Mouse (Mus musculus) neural tube, embryonic 15.5 days (tissue): ENCODE results near the gene Ugt1a5. TPM values are rescaled to one million over a fixed set of nuclear protein-coding genes. Genes with fewer than 3 reads are reported as not detected.
"Not testable (repeated sequence)": the region's sequence is repeated elsewhere in the genome, so short reads cannot be mapped to it uniquely, and the experiment has no call there.

Experiments used
- ATAC-seq: fragments of 200-750 bp; cut with Nextera tagmentation; 2 replicates; pipeline ENCODE4 v1.8.0; 2017; ENCODE audit warnings: mild to moderate bottlenecking, moderate TSS enrichment, moderate library complexity; ENCODE audit not compliant: low FRiP score
- H3K27ac ChIP-seq: fragments of 300-500 bp; sonication (generic); replicated peaks from 2 replicates; pipeline ENCODE4 v1.5.1; 2015; ENCODE audit warnings: mild to moderate bottlenecking, inconsistent platforms
- H3K27me3 ChIP-seq: fragments of 300-500 bp; sonication (generic); replicated peaks from 2 replicates; pipeline ENCODE4 v1.6.1; 2015; ENCODE audit warnings: inconsistent platforms
- H3K36me3 ChIP-seq: fragments of 300-500 bp; sonication (generic); 2 replicates; pipeline ENCODE4 v1.6.1; 2015; ENCODE audit warnings: inconsistent platforms
- H3K4me1 ChIP-seq: fragments of 300-500 bp; sonication (generic); 2 replicates; pipeline ENCODE4 v1.6.1; 2015; ENCODE audit warnings: inconsistent platforms
- H3K4me2 ChIP-seq: fragments of 300-500 bp; sonication (generic); 2 replicates; pipeline ENCODE4 v1.6.1; 2015; ENCODE audit warnings: inconsistent platforms, mild to moderate bottlenecking, moderate library complexity
- H3K4me3 ChIP-seq: fragments of 300-500 bp; sonication (generic); replicated peaks from 2 replicates; pipeline ENCODE4 v1.5.1; 2015; ENCODE audit warnings: mild to moderate bottlenecking, inconsistent platforms
- H3K9ac ChIP-seq: fragments of 300-500 bp; sonication (generic); replicated peaks from 2 replicates; pipeline ENCODE4 v1.6.1; 2015; ENCODE audit warnings: mild to moderate bottlenecking, inconsistent platforms
- H3K9me3 ChIP-seq: fragments of 300-500 bp; sonication (generic); replicated peaks from 2 replicates; pipeline ENCODE4 v1.6.1; 2016; ENCODE audit warnings: inconsistent platforms
- WGBS: fragments of 180-500 bp; shearing (Covaris S2); methylation state at CpG from one replicate; pipeline ENCODE4 v1.1.7; 2015; ENCODE audit warnings: mixed read lengths; 5-methylcytosine and 5-hydroxymethylcytosine counted together
- polyA plus RNA-seq: library from polyadenylated mRNA; unstranded; fragments of >200 nt; fragmentation: Nextera tagmentation; extraction: Ambion mirVana; gene quantifications from 2 replicates; pipeline ENCODE4 v1.2.1, GENCODE M21; 2015

Gene Ugt1a5
- not detected in 2 replicates for polyA plus RNA-seq

DNA sequence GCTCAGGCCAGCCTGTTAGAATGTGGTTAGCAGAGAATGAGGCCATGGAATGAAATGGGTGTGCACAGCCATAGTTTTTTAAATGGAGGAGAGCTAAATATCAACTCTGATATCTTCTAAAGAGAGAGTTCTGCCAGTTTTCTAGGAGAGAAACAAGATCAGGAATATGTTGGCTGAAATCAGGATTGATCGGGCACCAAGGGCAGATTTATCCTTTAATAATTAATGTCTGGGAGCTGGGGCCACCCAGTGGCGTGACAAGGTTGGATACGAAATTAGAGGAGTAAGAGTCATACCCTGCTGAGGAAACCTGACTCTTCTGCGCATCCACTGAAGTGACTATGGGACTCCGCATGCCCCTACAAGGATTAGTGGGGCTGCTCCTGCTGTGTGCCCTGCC is at the start of gene Ugt1a5:
Gene Ugt1a5 (plus strand): TSS at position 302 of the 400 bp plus-strand sequence.
- no peak for ATAC-seq
- H3K27me3 ChIP-seq = no peaks in the 10 kb centered on the region
- no peaks in the 10 kb centered on the region for H3K36me3 ChIP-seq
- no peak within 1 kb of the TSS for H3K27ac ChIP-seq
- H3K9ac ChIP-seq = no peak within 1 kb of the TSS
- H3K4me1 ChIP-seq = no peaks in the 10 kb centered on the region
- WGBS = 88% methylated on average over 5 of the region's 5 CpGs
- H3K4me3 ChIP-seq = no peak within 1 kb of the TSS
- H3K9me3 ChIP-seq = no peaks in the 10 kb centered on the region
- no peak within 1 kb of the TSS for H3K4me2 ChIP-seq

GRCm38 (mm10) chr1:88120550-88120949 is 45.3 kb upstream of the Ugt1a5 start:
- WGBS = 18% methylated on average over 4 of the region's 4 CpGs
- ATAC-seq, H3K4me3 ChIP-seq, H3K27ac ChIP-seq, H3K9me3 ChIP-seq, H3K36me3 ChIP-seq, H3K4me2 ChIP-seq, H3K9ac ChIP-seq, H3K27me3 ChIP-seq, H3K4me1 ChIP-seq: not testable (repeated sequence)

DNA sequence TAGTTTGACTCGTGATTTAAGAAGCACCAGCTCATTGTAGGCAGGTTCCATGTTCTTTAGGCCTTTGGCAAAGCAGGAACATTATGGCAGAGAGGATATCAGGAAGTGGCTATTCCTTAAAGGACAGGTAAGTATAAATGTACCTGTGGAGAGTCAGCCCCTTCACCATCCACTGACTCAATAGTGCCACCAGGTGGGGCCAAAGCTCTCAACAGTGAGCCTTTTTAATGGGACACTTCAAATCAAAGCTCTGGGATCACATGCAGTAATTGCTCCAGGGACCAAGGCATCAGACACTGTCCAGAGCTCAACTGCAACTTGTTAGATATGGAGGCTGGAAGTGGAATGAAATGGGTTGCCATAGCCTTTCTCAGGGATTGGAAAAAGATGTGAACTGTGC is 44.3 kb upstream of the Ugt1a5 start:
- not testable (repeated sequence) for H3K27ac ChIP-seq, H3K36me3 ChIP-seq, H3K4me2 ChIP-seq, H3K4me3 ChIP-seq, H3K4me1 ChIP-seq, H3K9me3 ChIP-seq, ATAC-seq, H3K27me3 ChIP-seq, H3K9ac ChIP-seq
- WGBS = no CpG with 5 or more reads among the region's 1 CpGs

DNA sequence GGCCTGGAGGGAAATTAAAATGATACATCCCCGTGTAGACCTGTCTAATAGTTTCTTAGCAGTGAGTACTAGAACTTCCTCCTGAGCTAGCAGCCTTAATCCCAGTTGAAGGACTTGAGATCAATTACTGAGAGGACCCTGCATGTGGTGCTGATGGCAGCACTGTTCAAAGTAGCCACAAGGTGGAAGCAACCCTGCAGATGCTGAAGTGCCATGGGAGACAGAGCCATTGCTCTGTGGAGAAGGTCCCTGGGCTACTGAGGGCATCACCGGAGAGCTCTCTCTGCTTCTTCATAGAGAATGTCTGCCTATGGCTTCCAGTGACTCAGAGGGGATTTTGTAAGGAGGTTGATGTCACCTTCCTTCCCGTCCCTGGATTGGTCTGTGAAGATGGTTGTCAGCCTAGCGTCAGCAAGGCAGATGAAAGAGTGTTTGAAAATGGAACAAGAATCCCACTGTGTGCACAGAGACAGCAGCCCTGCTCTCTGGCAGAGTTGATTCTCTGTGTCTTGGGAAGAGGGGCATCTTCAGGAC is 39.9 kb upstream of the Ugt1a5 start:
- H3K27ac ChIP-seq, H3K27me3 ChIP-seq, H3K4me3 ChIP-seq, H3K4me1 ChIP-seq, H3K4me2 ChIP-seq, H3K36me3 ChIP-seq, H3K9ac ChIP-seq, H3K9me3 ChIP-seq, ATAC-seq: not testable (repeated sequence)
- WGBS = 82% methylated on average over 4 of the region's 4 CpGs

DNA sequence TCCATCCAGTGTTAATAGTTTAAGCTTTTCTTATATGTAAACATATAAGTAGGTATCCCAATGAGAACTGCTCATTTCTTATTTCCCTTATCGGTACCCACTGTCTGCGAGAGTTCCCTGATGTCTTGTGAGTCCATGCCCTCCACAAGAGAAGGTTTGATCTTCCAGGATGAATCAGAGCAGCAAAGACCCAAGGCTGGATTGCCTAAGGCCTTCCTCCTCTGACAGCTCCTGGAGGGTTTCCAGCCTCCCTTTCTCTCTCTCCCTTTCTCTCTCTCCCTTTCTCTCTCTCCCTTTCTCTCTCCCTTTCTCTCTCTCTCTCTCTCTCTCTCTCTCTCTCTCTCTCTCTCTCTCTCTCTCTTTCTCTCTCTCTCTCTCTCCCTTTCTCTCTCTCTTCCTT is 36.7 kb upstream of the Ugt1a5 start:
- not testable (repeated sequence) for H3K9me3 ChIP-seq, H3K9ac ChIP-seq, H3K4me2 ChIP-seq, H3K4me3 ChIP-seq, H3K4me1 ChIP-seq, H3K27ac ChIP-seq, H3K27me3 ChIP-seq, H3K36me3 ChIP-seq, ATAC-seq
- 93% methylated on average over 2 of the region's 2 CpGs for WGBS

- not testable (repeated sequence) for H3K4me2 ChIP-seq, H3K9ac ChIP-seq, H3K27ac ChIP-seq, H3K4me3 ChIP-seq, H3K27me3 ChIP-seq, ATAC-seq, H3K9me3 ChIP-seq, H3K4me1 ChIP-seq, H3K36me3 ChIP-seq
- 86% methylated on average over 1 of the region's 1 CpGs for WGBS
These were observed 35.6 kb upstream of the Ugt1a5 start for GRCm38 (mm10) chr1:88130223-88130622.

DNA sequence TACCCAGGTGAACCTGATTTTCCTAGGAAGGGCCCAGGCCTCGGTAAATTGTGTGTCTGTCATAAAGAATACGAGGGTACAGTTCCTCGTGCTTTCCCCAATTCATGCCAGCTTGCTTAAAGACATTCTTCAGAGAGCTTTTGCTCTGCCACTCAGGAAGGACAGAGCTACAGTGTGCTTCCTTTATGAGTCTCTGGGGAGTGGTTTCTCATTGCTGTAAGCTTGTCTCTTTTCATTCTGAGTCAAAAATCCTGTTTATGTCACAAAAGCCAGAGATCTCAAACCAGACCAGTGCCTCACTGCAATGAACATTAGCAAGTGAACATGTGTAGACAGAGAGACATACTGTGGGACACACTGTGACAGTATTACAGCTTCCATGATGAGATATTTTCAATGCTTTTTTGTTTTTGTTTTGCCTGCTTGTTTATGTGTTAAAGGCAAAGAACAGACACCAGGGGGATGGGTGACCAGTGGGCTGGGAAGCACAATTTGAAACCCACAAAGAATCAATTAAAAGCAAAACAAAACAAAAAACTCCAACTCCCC is 31.8 kb upstream of the Ugt1a5 start:
- peaks cover 5% of the 10 kb centered on the region; the same call in 1 of the 2 replicates for H3K4me1 ChIP-seq
- H3K9ac ChIP-seq = no peak overlapping the region
- H3K9me3 ChIP-seq = no peaks in the 10 kb centered on the region
- no peaks in the 10 kb centered on the region for H3K27me3 ChIP-seq
- no peak overlapping the region for H3K4me3 ChIP-seq
- WGBS = 40% methylated on average over 3 of the region's 3 CpGs
- ATAC-seq = no peak
- peak overlapping the region; percentile 51; the same call in 1 of the 2 replicates for H3K27ac ChIP-seq
- no peak overlapping the region for H3K4me2 ChIP-seq
- H3K36me3 ChIP-seq = no peaks in the 10 kb centered on the region

- H3K4me2 ChIP-seq, H3K9me3 ChIP-seq, H3K36me3 ChIP-seq, H3K9ac ChIP-seq, H3K4me3 ChIP-seq, H3K4me1 ChIP-seq, ATAC-seq, H3K27me3 ChIP-seq: not testable (repeated sequence)
- H3K27ac ChIP-seq = peak within 1 kb of the TSS; percentile 51; the same call in 1 of the 2 replicates
- WGBS = 52% methylated on average over 5 of the region's 5 CpGs
These were observed 31.3 kb upstream of the Ugt1a5 start, which contains the start of gene Ugt1a6a for GRCm38 (mm10) chr1:88134457-88135011. Ugt1a6a (plus strand) TSS chr1:88134809.

DNA sequence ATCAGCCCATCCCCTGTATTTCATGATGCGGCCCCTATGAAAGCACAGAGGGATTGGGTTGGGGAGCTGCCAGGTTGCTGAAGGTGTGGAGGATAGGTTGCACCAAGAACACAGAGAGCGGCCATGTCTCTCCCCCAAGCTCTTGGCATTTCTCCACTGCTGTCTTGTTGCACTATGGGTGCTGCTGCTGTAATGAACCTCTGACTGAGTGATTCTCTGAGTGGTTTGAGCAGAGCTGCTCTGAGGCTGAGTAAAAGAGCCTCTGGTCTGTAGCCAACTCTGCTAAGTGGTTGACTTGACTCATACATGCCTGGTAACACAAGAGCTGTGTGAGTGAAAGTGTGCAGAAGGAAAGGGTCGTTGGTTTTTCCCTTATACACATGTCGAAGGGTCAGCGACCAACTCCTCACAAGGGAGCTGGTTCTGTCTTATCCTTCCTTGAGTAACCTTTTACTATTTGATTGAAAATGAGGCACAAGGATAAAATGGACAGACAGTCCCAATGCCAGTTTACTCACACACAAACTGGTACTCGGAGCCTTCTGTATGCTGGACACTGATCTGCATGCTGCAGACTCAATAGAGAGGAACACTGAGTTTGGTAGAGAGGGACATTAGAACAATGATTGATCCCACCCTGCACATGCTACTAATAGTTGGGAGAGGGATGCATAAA is 30.4 kb upstream of the Ugt1a5 start:
- not testable (repeated sequence) for H3K4me1 ChIP-seq, ATAC-seq, H3K27me3 ChIP-seq, H3K27ac ChIP-seq, H3K4me2 ChIP-seq, H3K36me3 ChIP-seq, H3K9ac ChIP-seq, H3K9me3 ChIP-seq, H3K4me3 ChIP-seq
- 93% methylated on average over 6 of the region's 6 CpGs for WGBS

DNA sequence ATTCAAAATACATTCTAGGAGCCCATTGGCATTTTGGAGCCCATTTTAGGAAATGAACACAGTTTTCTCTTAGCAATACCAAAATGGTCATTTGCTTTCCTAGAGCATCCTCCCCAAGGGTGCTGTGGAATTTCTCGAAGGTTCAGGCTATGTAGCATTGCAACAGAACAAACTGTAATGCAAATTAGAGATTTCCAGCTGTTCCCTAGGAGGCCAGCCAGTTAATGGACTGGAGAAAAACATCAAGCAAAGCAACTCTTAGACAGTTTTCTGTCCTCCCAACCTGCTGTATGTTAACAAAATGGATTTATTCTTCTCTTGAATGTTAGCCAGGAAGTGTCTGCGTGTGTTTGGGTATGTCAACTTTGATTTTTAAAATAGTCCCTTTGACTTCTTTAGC is 29.2 kb upstream of the Ugt1a5 start:
- Histone ChIP-seq H3K27ac (no peak overlapping the region), H3K27me3 (no peaks in the 10 kb centered on the region), H3K9ac (no peak overlapping the region), H3K4me2 (no peak overlapping the region), H3K4me3 (no peak overlapping the region), H3K9me3 (no peaks in the 10 kb centered on the region), H3K36me3 (no peaks in the 10 kb centered on the region), H3K4me1 (peaks cover 5% of the 10 kb centered on the region; the same call in 1 of the 2 replicates)
- ATAC-seq = no peak
- WGBS = 63% methylated on average over 2 of the region's 2 CpGs

- WGBS = 87% methylated on average over 3 of the region's 3 CpGs
- peaks cover 5% of the 10 kb centered on the region; the same call in 1 of the 2 replicates for H3K4me1 ChIP-seq
- H3K9me3 ChIP-seq = no peaks in the 10 kb centered on the region
- no peak overlapping the region for H3K27ac ChIP-seq
- H3K9ac ChIP-seq = no peak overlapping the region
- no peak for ATAC-seq
- no peak overlapping the region for H3K4me2 ChIP-seq
- H3K36me3 ChIP-seq = no peaks in the 10 kb centered on the region
- H3K4me3 ChIP-seq = no peak overlapping the region
- no peaks in the 10 kb centered on the region for H3K27me3 ChIP-seq
These were observed 28.5 kb upstream of the Ugt1a5 start for GRCm38 (mm10) chr1:88137264-88137663.

DNA sequence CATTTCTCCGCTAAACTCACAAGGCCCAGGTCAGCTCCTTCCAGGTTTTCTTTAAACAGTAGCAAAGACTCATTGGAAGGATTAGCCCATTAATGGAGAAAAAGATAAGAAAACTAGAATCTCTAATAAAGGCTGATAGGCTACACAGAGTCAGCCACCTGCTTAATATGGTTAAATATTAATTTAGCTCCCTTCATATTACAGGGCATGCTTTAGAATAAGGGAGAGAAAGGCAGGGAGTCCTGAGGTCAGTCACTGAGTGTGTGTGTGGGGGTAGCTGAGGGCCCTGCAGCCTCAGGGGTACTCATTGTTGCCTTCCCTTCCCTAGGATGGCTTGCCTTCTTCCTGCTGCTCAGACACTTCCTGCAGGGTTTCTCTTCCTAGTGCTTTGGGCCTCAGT is 27.7 kb upstream of the Ugt1a5 start:
- no peak overlapping the region for H3K4me3 ChIP-seq
- H3K27ac ChIP-seq = no peak overlapping the region
- H3K27me3 ChIP-seq = no peaks in the 10 kb centered on the region
- no peak overlapping the region for H3K4me2 ChIP-seq
- peaks cover 5% of the 10 kb centered on the region; the same call in 1 of the 2 replicates for H3K4me1 ChIP-seq
- no peak for ATAC-seq
- H3K9me3 ChIP-seq = no peaks in the 10 kb centered on the region
- H3K36me3 ChIP-seq = no peaks in the 10 kb centered on the region
- 95% methylated on average over 1 of the region's 1 CpGs for WGBS
- H3K9ac ChIP-seq = no peak overlapping the region
